Mouse (Mus musculus): ENCODE results near the gene Kifc5b.

DNA sequence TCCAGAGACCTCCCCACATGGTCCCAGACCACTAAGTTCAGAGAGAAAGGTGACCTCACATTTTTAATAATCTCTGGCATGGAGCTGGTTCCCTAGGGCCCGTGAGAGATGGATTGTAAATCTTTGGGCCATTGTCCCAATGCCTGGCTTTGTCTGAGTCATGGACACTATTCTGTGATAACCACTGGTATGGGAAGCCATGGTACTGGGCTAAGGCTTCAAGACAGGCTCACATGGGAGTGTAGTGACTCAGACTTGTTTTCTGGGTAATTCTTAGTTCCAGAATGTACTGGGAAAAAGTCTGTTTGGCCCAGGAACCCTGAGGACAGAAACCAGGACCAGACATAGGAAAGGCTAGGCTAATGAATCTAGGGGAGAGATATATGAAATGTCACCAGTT lies 34.2 kb upstream of the Kifc5b start:
- TF ChIP-seq POLR2A (IDR thresholded peaks at IDR 0.05; ENCODE audit: control insufficient read depth, extremely low read depth, insufficient read depth, low read length, poor library complexity) (no peak), CTCF (IDR thresholded peaks at IDR 0.05; ENCODE audit: borderline replicate concordance, control insufficient read depth, extremely low read depth, insufficient read depth, low read length, poor library complexity) (no peak)
